Mouse (Mus musculus): ENCODE data around the gene Tet1. TPM values are rescaled to one million over a fixed set of nuclear protein-coding genes. Genes with fewer than 3 reads are reported as not detected.
"Not testable (repeated sequence)": the region's sequence is repeated elsewhere in the genome, so short reads cannot be mapped to it uniquely, and the experiment has no call there.

Tet1 gene
- 231 and 239 TPM in 2 replicates for polyA plus RNA-seq (2011; ENCODE audit: insufficient read depth, insufficient read length, low read depth, missing spikeins)

- not testable (repeated sequence) for H3K4me1 ChIP-seq (ENCODE audit: control insufficient read depth, insufficient read depth, low read length); H3K27ac ChIP-seq (ENCODE audit: insufficient read depth, low read length); H3K9me3 ChIP-seq (replicated peaks; ENCODE audit: control insufficient read depth, insufficient read depth, low read length, poor library complexity, severe bottlenecking); H3K27me3 ChIP-seq (ENCODE audit: control insufficient read depth, insufficient read depth, low read length, poor library complexity, severe bottlenecking); H3K4me3 ChIP-seq (ENCODE audit: low read depth, low read length); H3K9ac ChIP-seq (ENCODE audit: low read depth, poor library complexity, severe bottlenecking); H3K36me3 ChIP-seq (ENCODE audit: control insufficient read depth, insufficient read depth, low read length, poor library complexity, severe bottlenecking)
Measured at GRCm38 (mm10) chr10:62908896-62909295, at the start of gene Tet1. Gene Tet1 (minus strand): TSS chr10:62908996.

GRCm38 (mm10) chr10:62948551-62948950 is 39.8 kb upstream of the Tet1 start:
- no peak overlapping the region for H3K4me3 ChIP-seq (ENCODE audit: low read depth, low read length)

GRCm38 (mm10) chr10:62946738-62947471 is 38.1 kb upstream of the Tet1 start, which contains the start of gene Dna2:
Gene Dna2 (plus strand): TSS chr10:62947026.
- no peaks in the 10 kb centered on the region for H3K27me3 ChIP-seq (ENCODE audit: control insufficient read depth, insufficient read depth, low read length, poor library complexity, severe bottlenecking)
- peaks cover 2% of the 10 kb centered on the region for H3K4me1 ChIP-seq (ENCODE audit: control insufficient read depth, insufficient read depth, low read length)
- H3K9ac ChIP-seq (ENCODE audit: low read depth, poor library complexity, severe bottlenecking) = peak within 1 kb of the TSS; percentile 86
- TF ChIP-seq POLR2A (IDR thresholded peaks at IDR 0.05; ENCODE audit: insufficient read depth, low read length) (peak; percentile 11), EP300 (IDR thresholded peaks at IDR 0.05; ENCODE audit: insufficient read depth, low read depth, low read length) (no peak)
- H3K27ac ChIP-seq (ENCODE audit: insufficient read depth, low read length) = peak within 1 kb of the TSS; percentile 88
- H3K36me3 ChIP-seq (ENCODE audit: control insufficient read depth, insufficient read depth, low read length, poor library complexity, severe bottlenecking) = peaks cover 3% of the 10 kb centered on the region
- H3K9me3 ChIP-seq (replicated peaks; ENCODE audit: control insufficient read depth, insufficient read depth, low read length, poor library complexity, severe bottlenecking) = no peaks in the 10 kb centered on the region
- H3K4me3 ChIP-seq (ENCODE audit: low read depth, low read length) = peak within 1 kb of the TSS; percentile 91

More at GRCm38 (mm10) chr10:62948551-62948950, 39.8 kb upstream of the Tet1 start:
- no peak overlapping the region for H3K27ac ChIP-seq (ENCODE audit: insufficient read depth, low read length)
- H3K9me3 ChIP-seq (replicated peaks; ENCODE audit: control insufficient read depth, insufficient read depth, low read length, poor library complexity, severe bottlenecking) = no peaks in the 10 kb centered on the region
- TF ChIP-seq CTCF (IDR thresholded peaks at IDR 0.05; ENCODE audit: low read depth, low read length) (no peak), POLR2A (IDR thresholded peaks at IDR 0.05; ENCODE audit: insufficient read depth, low read length) (no peak), EP300 (IDR thresholded peaks at IDR 0.05; ENCODE audit: insufficient read depth, low read depth, low read length) (no peak)
- H3K27me3 ChIP-seq (ENCODE audit: control insufficient read depth, insufficient read depth, low read length, poor library complexity, severe bottlenecking) = no peaks in the 10 kb centered on the region
- H3K36me3 ChIP-seq (ENCODE audit: control insufficient read depth, insufficient read depth, low read length, poor library complexity, severe bottlenecking) = peaks cover 3% of the 10 kb centered on the region
- H3K4me1 ChIP-seq (ENCODE audit: control insufficient read depth, insufficient read depth, low read length) = peaks cover 2% of the 10 kb centered on the region
- H3K9ac ChIP-seq (ENCODE audit: low read depth, poor library complexity, severe bottlenecking) = no peak overlapping the region

GRCm38 (mm10) chr10:62944975-62945580 is 36.3 kb upstream of the Tet1 start:
- no peaks in the 10 kb centered on the region for H3K9me3 ChIP-seq (replicated peaks; ENCODE audit: control insufficient read depth, insufficient read depth, low read length, poor library complexity, severe bottlenecking)
- peaks cover 5% of the 10 kb centered on the region; the same call in 1 of the 2 replicates for H3K36me3 ChIP-seq (ENCODE audit: control insufficient read depth, insufficient read depth, low read length, poor library complexity, severe bottlenecking)
- H3K27me3 ChIP-seq (ENCODE audit: control insufficient read depth, insufficient read depth, low read length, poor library complexity, severe bottlenecking) = no peaks in the 10 kb centered on the region
- peaks cover 2% of the 10 kb centered on the region for H3K4me1 ChIP-seq (ENCODE audit: control insufficient read depth, insufficient read depth, low read length)
- H3K9ac ChIP-seq (ENCODE audit: low read depth, poor library complexity, severe bottlenecking) = no peak overlapping the region
- TF ChIP-seq EP300 (IDR thresholded peaks at IDR 0.05; ENCODE audit: insufficient read depth, low read depth, low read length) (no peak), CTCF (IDR thresholded peaks at IDR 0.05; ENCODE audit: low read depth, low read length) (no peak), POLR2A (IDR thresholded peaks at IDR 0.05; ENCODE audit: insufficient read depth, low read length) (no peak)
- H3K27ac ChIP-seq (ENCODE audit: insufficient read depth, low read length) = no peak overlapping the region
- no peak overlapping the region for H3K4me3 ChIP-seq (ENCODE audit: low read depth, low read length)

- H3K9ac ChIP-seq (ENCODE audit: low read depth, poor library complexity, severe bottlenecking) = no peak overlapping the region
- H3K4me3 ChIP-seq (ENCODE audit: low read depth, low read length) = no peak overlapping the region
- H3K27me3 ChIP-seq (ENCODE audit: control insufficient read depth, insufficient read depth, low read length, poor library complexity, severe bottlenecking) = no peaks in the 10 kb centered on the region
- no peaks in the 10 kb centered on the region for H3K4me1 ChIP-seq (ENCODE audit: control insufficient read depth, insufficient read depth, low read length)
- no peak for TF ChIP-seq CTCF (IDR thresholded peaks at IDR 0.05; ENCODE audit: low read depth, low read length)
- TF ChIP-seq EP300 (IDR thresholded peaks at IDR 0.05; ENCODE audit: insufficient read depth, low read depth, low read length) = no peak
- no peak for TF ChIP-seq POLR2A (IDR thresholded peaks at IDR 0.05; ENCODE audit: insufficient read depth, low read length)
- no peaks in the 10 kb centered on the region for H3K9me3 ChIP-seq (replicated peaks; ENCODE audit: control insufficient read depth, insufficient read depth, low read length, poor library complexity, severe bottlenecking)
- peaks cover 8% of the 10 kb centered on the region for H3K36me3 ChIP-seq (ENCODE audit: control insufficient read depth, insufficient read depth, low read length, poor library complexity, severe bottlenecking)
- H3K27ac ChIP-seq (ENCODE audit: insufficient read depth, low read length) = no peak overlapping the region
Measured at GRCm38 (mm10) chr10:62932381-62932780, 23.6 kb upstream of the Tet1 start.

GRCm38 (mm10) chr10:62924096-62924635 is 15.4 kb upstream of the Tet1 start:
- Histone ChIP-seq H3K36me3 (ENCODE audit: control insufficient read depth, insufficient read depth, low read length, poor library complexity, severe bottlenecking) (peaks cover 3% of the 10 kb centered on the region; the same call in 1 of the 2 replicates), H3K4me1 (ENCODE audit: control insufficient read depth, insufficient read depth, low read length) (no peaks in the 10 kb centered on the region), H3K9ac (ENCODE audit: low read depth, poor library complexity, severe bottlenecking) (no peak overlapping the region), H3K27me3 (ENCODE audit: control insufficient read depth, insufficient read depth, low read length, poor library complexity, severe bottlenecking) (no peaks in the 10 kb centered on the region), H3K27ac (ENCODE audit: insufficient read depth, low read length) (no peak overlapping the region), H3K9me3 (replicated peaks; ENCODE audit: control insufficient read depth, insufficient read depth, low read length, poor library complexity, severe bottlenecking) (no peaks in the 10 kb centered on the region), H3K4me3 (ENCODE audit: low read depth, low read length) (no peak overlapping the region)
- TF ChIP-seq EP300 (IDR thresholded peaks at IDR 0.05; ENCODE audit: insufficient read depth, low read depth, low read length) (no peak), POLR2A (IDR thresholded peaks at IDR 0.05; ENCODE audit: insufficient read depth, low read length) (no peak)

All from ES-Bruce4 (cell line).